Mouse (Mus musculus) erythroblast, adult 5-6 weeks (primary cell): ENCODE data around the gene Nfkbid. TPM values are rescaled to one million over a fixed set of nuclear protein-coding genes. Genes with fewer than 3 reads are reported as not detected.
"Not testable (repeated sequence)": the region's sequence is repeated elsewhere in the genome, so short reads cannot be mapped to it uniquely, and the experiment has no call there.

ENCODE experiments used
- ATAC-seq: replicated peaks from 2 replicates; pipeline ENCODE4 v1.8.0; 2016; ENCODE audit warnings: moderate number of reproducible peaks, mild to moderate bottlenecking, moderate TSS enrichment, inconsistent platforms; ENCODE audit not compliant: poor library complexity, low FRiP score, severe bottlenecking
- total RNA-seq, 2 experiments: library from RNA; stranded (forward) in 1 of 2; stranded (reverse) in 1 of 2; fragments of 150-400 nt in 1 of 2; fragments of 200-764, 138-1000 nt in 1 of 2; gene quantifications; 2 replicates each; pipeline versions ENCODE4 v1.2.3 to v1.2.4; 2015 to 2017; ENCODE audit warnings: low replicate concordance in 2 of 2

Nfkbid gene
- total RNA-seq, 2 experiments from 2014 or later, result 3.6 to 5.0 TPM

DNA sequence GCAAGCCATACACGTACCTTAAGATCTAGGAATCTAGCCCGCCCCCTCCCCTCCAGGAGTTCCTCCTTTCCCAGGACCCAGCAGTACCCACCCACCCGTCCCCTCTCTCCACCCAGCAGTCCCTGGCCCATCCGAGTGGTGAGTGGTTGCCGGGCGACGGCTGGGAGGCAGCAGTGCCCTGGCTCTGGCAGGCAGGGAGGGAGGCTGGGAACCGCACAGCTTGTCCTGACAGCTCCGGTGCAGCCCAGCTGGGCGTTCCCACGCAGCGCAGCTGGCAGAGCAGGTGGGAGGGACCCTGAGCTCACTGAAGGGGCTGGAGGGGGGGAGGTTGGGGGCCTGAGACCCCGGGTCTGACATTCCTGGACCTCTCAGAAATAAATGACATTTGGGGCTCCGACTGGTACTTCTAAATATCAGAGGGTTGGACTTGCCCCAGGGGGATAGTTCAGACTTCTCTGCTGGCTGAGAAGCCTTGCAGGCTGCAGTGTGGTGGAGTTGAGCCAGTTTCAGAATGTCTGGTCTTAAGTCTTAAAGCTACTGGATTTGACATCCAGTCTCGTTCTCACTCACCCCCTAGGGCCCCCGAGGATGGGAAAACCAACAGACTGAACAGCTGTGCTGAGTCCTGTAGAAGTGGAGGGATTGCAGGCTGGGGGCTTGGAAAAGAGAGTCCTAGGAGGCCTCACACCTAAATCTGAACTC lies 36.2 kb downstream of the Nfkbid start, which contains the start of the genes Kirrel2 and Nphs1:
Gene Kirrel2 (minus strand): TSS at position 62 of the 702 bp plus-strand sequence.
Gene Nphs1 (plus strand): TSS at position 687 of the 702 bp plus-strand sequence.
- ATAC-seq, result no peak

DNA sequence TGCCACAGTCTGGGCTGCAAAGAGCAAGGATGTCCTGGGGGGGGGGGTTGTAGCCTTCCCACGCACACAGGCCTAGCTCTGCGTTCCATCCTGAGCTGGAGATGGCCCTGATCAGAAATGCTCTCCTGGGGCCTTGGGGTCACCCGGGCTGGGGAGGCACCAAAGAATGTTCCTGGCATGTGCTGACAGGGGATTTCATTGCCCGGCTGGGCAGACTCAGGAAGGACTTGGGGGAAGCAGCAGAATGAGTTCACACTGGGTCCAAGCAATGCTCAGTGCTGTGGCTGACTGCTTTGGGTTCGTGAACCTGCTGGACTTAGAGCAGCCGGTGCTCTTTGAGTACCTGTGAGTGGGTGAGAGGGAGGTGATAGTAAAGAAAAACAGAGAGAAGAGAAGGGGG lies 38.0 kb downstream of the Nfkbid start:
- ATAC-seq, result no peak

DNA sequence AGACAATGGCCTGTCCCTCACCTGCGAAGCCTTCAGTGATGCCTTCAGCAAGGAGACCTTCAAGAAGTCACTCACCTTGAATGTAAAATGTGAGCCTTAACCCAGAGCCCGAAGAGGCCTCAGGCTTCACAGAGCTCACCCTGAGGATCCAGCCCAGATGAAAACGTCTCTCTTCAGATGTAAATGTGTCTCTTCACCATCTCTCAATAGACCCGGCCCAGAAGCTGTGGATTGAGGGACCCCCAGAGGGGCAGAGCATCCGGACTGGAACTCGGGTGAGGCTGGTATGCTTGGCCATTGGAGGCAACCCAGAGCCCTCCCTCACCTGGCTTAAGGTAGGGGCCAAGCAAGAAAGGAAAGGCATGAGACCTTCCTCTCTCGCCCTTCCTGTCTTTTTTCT lies 42.0 kb downstream of the Nfkbid start:
- ATAC-seq, result no peak

DNA sequence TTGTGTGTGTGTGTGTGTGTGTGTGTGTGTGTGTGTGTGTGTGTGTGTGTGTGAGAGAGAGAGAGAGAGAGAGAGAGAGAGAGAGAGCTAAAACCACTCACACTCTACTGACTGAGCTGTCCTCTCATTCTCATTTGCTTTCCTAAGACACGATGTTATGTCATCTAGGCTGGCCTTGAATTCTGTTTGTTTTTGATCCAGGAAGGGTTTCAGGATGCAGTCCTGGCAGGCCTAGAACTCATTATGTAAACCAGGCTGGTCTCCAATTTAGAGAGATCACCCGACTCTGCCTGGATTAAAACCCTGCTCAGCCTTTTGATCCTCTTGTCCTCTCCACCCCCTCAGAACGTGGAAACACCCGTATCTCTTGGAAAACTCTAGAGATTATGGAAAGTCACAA lies 42.5 kb downstream of the Nfkbid start:
- ATAC-seq, result no peak

DNA sequence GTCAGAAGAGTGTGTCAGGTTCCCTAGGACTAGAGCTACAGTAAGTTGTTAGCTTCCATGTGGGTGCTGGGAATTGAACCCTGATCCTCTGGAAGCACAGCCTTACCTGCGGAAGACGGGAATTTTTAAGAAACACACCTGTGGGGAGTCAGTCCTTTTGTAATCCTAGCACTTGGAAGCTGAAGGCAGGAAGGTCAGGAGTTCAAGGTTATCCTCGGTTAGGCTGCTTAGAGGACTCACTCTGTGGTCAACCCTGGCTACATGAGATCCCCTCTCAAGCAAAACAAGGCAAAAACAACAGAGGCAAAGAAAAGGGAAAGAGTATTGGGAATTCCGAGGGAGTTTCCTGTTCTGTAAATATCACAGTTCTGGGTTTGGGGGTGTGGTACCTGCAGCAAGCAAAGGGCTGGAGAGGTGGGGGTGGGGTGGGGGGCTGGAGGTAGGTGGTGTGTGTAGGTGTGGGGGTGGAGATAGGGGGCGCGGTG lies 43.3 kb downstream of the Nfkbid start:
- no peak for ATAC-seq

DNA sequence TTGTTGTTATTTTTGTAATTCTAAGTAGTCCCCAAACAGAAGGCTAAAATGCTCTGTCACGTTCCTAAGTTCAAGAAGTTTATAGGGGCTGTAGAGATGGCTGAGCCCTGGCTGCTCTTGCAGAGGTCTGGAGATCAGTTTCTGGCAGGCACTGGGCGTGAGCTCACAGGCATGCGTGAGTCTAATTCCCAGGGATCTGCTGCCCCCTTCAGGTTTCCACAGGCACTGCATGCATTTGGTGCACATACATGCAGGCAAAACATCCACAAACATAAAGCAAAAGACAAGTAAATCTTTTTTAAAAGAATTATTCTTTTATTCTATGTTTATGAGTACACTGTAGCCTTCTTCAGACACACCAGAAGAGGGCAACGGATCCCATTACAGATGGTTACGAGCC lies 50.9 kb downstream of the Nfkbid start:
- no peak for ATAC-seq

DNA sequence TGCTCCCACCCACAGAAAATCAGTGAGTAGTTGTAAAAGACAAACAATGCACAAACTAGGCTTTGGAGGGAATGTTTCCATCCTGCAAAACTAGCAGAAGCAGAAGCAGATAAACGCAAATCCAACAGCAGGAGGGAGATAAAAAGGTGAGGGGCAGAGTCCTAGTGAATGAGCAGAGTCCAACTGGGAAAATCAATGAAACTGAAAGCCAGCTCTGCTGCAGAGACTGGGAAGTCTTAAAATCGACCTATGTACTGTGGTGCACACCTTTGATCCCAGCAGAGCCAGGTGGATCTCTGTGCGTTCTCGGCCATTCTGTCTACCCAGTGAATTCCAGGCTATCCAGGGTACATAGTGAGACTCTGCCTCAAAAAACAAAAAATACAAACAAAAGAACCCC lies 53.5 kb downstream of the Nfkbid start:
- ATAC-seq, result no peak

DNA sequence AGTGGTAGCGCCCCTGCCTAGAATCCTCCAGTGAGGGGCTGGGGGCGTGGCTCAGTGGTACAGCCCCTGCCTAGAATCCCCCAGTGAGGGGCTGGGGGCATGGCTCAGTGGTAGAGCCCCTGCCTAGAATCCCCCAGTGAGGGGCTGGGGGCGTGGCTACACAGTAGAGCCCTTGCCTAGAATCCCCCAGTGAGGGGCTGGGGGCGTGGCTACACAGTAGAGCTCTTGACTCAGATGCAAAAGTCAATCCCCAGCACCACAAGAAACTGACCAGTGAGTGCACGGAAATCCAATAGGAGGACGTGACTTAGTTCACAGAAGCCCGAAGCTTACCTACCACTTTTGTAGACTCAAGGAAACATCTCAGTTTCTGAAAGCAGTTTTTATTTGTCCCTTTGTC lies 54.6 kb downstream of the Nfkbid start:
- ATAC-seq, result not testable (repeated sequence)

DNA sequence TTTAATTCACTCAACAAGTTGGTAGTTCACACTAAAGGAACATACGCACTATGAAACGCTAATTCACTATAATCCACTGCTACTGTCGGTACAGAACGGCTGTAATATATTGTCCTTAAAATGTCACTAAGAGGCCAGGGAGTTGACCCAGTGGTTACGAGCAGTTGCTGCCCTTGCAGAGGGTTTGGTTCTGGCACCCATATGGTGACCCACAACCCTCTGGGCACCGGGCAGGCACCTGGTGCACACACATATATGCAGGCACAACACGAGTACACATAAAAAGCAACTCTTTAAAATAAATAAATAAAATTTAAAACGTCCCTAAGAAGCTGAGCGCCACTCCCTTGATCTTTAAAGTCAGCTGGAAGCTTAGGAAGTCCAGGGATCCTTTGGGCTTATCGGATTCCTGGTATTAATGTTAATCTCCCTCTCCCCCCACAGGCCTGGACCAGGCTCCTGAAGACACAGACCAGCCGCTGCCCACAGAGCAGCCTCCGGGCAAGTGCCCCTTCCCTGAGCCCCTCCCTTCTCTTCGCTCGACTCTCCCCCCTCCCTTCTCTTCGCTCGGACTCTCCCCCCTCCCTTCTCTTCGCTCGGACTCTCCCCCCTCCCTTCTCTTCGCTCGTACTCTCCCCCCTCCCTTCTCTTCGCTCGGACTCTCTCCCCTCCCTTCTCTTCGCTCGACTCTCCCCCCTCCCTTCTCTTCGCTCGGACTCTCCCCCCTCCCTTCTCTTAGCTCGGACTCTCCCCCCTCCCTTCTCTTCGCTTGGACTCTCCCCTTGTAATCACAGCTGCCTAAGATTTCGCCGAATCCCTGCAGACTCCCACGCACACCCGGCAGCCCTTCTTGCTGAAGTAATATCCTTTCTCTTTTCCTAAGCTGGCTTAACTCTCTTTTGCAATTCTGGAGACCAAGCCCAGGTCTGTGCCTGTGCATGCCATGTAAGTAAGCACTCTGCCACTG lies 56.2 kb downstream of the Nfkbid start:
- no peak for ATAC-seq

Other genes starting within 250 kb of the Nfkbid start
Only the 30 nearest of the 35 such genes appear.
- 9.8 and 22.1 TPM in 2 replicates for gene Polr2i, start 189.8 kb upstream of the Nfkbid start, total RNA-seq (2015; ENCODE audit: low replicate concordance)
- 11.0 and 12.6 TPM in 2 replicates for gene Polr2i, start 189.8 kb upstream of the Nfkbid start, total RNA-seq (2017; ENCODE audit: low replicate concordance)
- gene Tbcb, start 189.5 kb upstream of the Nfkbid start, total RNA-seq (2015; ENCODE audit: low replicate concordance), result 36.4 and 38.6 TPM in 2 replicates
- gene Tbcb, start 189.5 kb upstream of the Nfkbid start, total RNA-seq (2017; ENCODE audit: low replicate concordance), result 6.3 and 11.7 TPM in 2 replicates
- gene Ovol3, start 186.0 kb upstream of the Nfkbid start, total RNA-seq (2015; ENCODE audit: low replicate concordance), result not detected in 2 replicates
- not detected in 2 replicates for gene Ovol3, start 186.0 kb upstream of the Nfkbid start, total RNA-seq (2017; ENCODE audit: low replicate concordance)
- not detected in 2 replicates for gene Thap8, start 141.6 kb upstream of the Nfkbid start, total RNA-seq (2015; ENCODE audit: low replicate concordance)
- gene Thap8, start 141.6 kb upstream of the Nfkbid start, total RNA-seq (2017; ENCODE audit: low replicate concordance), result not detected in 2 replicates
- gene Wdr62, start 141.3 kb upstream of the Nfkbid start, total RNA-seq (2015; ENCODE audit: low replicate concordance), result 6.9 and 22.5 TPM in 2 replicates
- 4.9 and 11.7 TPM in 2 replicates for gene Wdr62, start 141.3 kb upstream of the Nfkbid start, total RNA-seq (2017; ENCODE audit: low replicate concordance)
- not detected in 2 replicates for gene Clip3, start 130.0 kb upstream of the Nfkbid start, total RNA-seq (2015; ENCODE audit: low replicate concordance)
- gene Clip3, start 130.0 kb upstream of the Nfkbid start, total RNA-seq (2017; ENCODE audit: low replicate concordance), result not detected in 2 replicates
- 0.96 and 3.3 TPM in 2 replicates for gene Alkbh6, start 113.0 kb upstream of the Nfkbid start, total RNA-seq (2015; ENCODE audit: low replicate concordance)
- 2.0 and 5.4 TPM in 2 replicates for gene Alkbh6, start 113.0 kb upstream of the Nfkbid start, total RNA-seq (2017; ENCODE audit: low replicate concordance)
- not detected in 2 replicates for gene Syne4, start 106.9 kb upstream of the Nfkbid start, total RNA-seq (2015; ENCODE audit: low replicate concordance)
- gene Syne4, start 106.9 kb upstream of the Nfkbid start, total RNA-seq (2017; ENCODE audit: low replicate concordance), result not detected in 2 replicates
- gene E130208F15Rik, start 100.0 kb upstream of the Nfkbid start, total RNA-seq (2015; ENCODE audit: low replicate concordance), result not detected in 2 replicates
- 1.5 TPM in 1 of 2 replicates, not detected in the other for gene E130208F15Rik, start 100.0 kb upstream of the Nfkbid start, total RNA-seq (2017; ENCODE audit: low replicate concordance)
- gene Sdhaf1, start 97.8 kb upstream of the Nfkbid start, total RNA-seq (2015; ENCODE audit: low replicate concordance), result 0.84 TPM in 1 of 2 replicates, not detected in the other
- 0.77 and 2.8 TPM in 2 replicates for gene Sdhaf1, start 97.8 kb upstream of the Nfkbid start, total RNA-seq (2017; ENCODE audit: low replicate concordance)
- gene Lrfn3, start 59.0 kb upstream of the Nfkbid start, total RNA-seq (2015; ENCODE audit: low replicate concordance), result not detected in 2 replicates
- gene Lrfn3, start 59.0 kb upstream of the Nfkbid start, total RNA-seq (2017; ENCODE audit: low replicate concordance), result not detected in 2 replicates
- 315 and 361 TPM in 2 replicates for gene Tyrobp, start 8.0 kb upstream of the Nfkbid start, total RNA-seq (2015; ENCODE audit: low replicate concordance)
- gene Tyrobp, start 8.0 kb upstream of the Nfkbid start, total RNA-seq (2017; ENCODE audit: low replicate concordance), result 122 and 140 TPM in 2 replicates
- 14.2 and 29.0 TPM in 2 replicates for gene Hcst, start 1.9 kb upstream of the Nfkbid start, total RNA-seq (2015; ENCODE audit: low replicate concordance)
- 2.6 and 13.9 TPM in 2 replicates for gene Hcst, start 1.9 kb upstream of the Nfkbid start, total RNA-seq (2017; ENCODE audit: low replicate concordance)
- gene Aplp1, start 23.8 kb downstream of the Nfkbid start, total RNA-seq (2015; ENCODE audit: low replicate concordance), result not detected in 2 replicates
- gene Aplp1, start 23.8 kb downstream of the Nfkbid start, total RNA-seq (2017; ENCODE audit: low replicate concordance), result not detected in 2 replicates
- not detected in 2 replicates for gene Kirrel2, start 36.0 kb downstream of the Nfkbid start, total RNA-seq (2015; ENCODE audit: low replicate concordance)
- gene Kirrel2, start 36.0 kb downstream of the Nfkbid start, total RNA-seq (2017; ENCODE audit: low replicate concordance), result not detected in 2 replicates
- not detected in 2 replicates for gene Nphs1, start 36.6 kb downstream of the Nfkbid start, total RNA-seq (2015; ENCODE audit: low replicate concordance)
- not detected in 2 replicates for gene Nphs1, start 36.6 kb downstream of the Nfkbid start, total RNA-seq (2017; ENCODE audit: low replicate concordance)
- gene Prodh2, start 71.9 kb downstream of the Nfkbid start, total RNA-seq (2015; ENCODE audit: low replicate concordance), result not detected in 2 replicates
- not detected in 2 replicates for gene Prodh2, start 71.9 kb downstream of the Nfkbid start, total RNA-seq (2017; ENCODE audit: low replicate concordance)
- gene Arhgap33, start 113.3 kb downstream of the Nfkbid start, total RNA-seq (2015; ENCODE audit: low replicate concordance), result 5.0 and 6.7 TPM in 2 replicates
- gene Arhgap33, start 113.3 kb downstream of the Nfkbid start, total RNA-seq (2017; ENCODE audit: low replicate concordance), result 9.5 and 9.6 TPM in 2 replicates
- 6.3 and 19.4 TPM in 2 replicates for gene Hspb6, start 130.4 kb downstream of the Nfkbid start, total RNA-seq (2015; ENCODE audit: low replicate concordance)
- 2.2 and 3.9 TPM in 2 replicates for gene Hspb6, start 130.4 kb downstream of the Nfkbid start, total RNA-seq (2017; ENCODE audit: low replicate concordance)
- 0.38 and 2.1 TPM in 2 replicates for gene Proser3, start 130.6 kb downstream of the Nfkbid start, total RNA-seq (2015; ENCODE audit: low replicate concordance)
- gene Proser3, start 130.6 kb downstream of the Nfkbid start, total RNA-seq (2017; ENCODE audit: low replicate concordance), result 0.77 and 4.6 TPM in 2 replicates
- gene Lin37, start 138.1 kb downstream of the Nfkbid start, total RNA-seq (2015; ENCODE audit: low replicate concordance), result 48.0 and 55.0 TPM in 2 replicates
- gene Lin37, start 138.1 kb downstream of the Nfkbid start, total RNA-seq (2017; ENCODE audit: low replicate concordance), result 7.8 and 8.9 TPM in 2 replicates
- gene U2af1l4, start 141.6 kb downstream of the Nfkbid start, total RNA-seq (2015; ENCODE audit: low replicate concordance), result 3.5 and 30.1 TPM in 2 replicates
- gene U2af1l4, start 141.6 kb downstream of the Nfkbid start, total RNA-seq (2017; ENCODE audit: low replicate concordance), result 30.0 and 39.4 TPM in 2 replicates
- gene Gm49396, start 141.6 kb downstream of the Nfkbid start, total RNA-seq (2015; ENCODE audit: low replicate concordance), result 1.3 and 4.8 TPM in 2 replicates
- 5.2 and 6.6 TPM in 2 replicates for gene Gm49396, start 141.6 kb downstream of the Nfkbid start, total RNA-seq (2017; ENCODE audit: low replicate concordance)
- 73.4 and 88.8 TPM in 2 replicates for gene Psenen, start 141.9 kb downstream of the Nfkbid start, total RNA-seq (2015; ENCODE audit: low replicate concordance)
- gene Psenen, start 141.9 kb downstream of the Nfkbid start, total RNA-seq (2017; ENCODE audit: low replicate concordance), result 41.4 and 69.3 TPM in 2 replicates
- 4.0 and 7.3 TPM in 2 replicates for gene Igflr1, start 143.7 kb downstream of the Nfkbid start, total RNA-seq (2015; ENCODE audit: low replicate concordance)
- not detected in 2 replicates for gene Igflr1, start 143.7 kb downstream of the Nfkbid start, total RNA-seq (2017; ENCODE audit: low replicate concordance)
- gene Kmt2b, start 167.0 kb downstream of the Nfkbid start, total RNA-seq (2015; ENCODE audit: low replicate concordance), result 31.1 and 35.0 TPM in 2 replicates
- 14.9 and 21.2 TPM in 2 replicates for gene Kmt2b, start 167.0 kb downstream of the Nfkbid start, total RNA-seq (2017; ENCODE audit: low replicate concordance)
- not detected in 2 replicates for gene Zbtb32, start 177.2 kb downstream of the Nfkbid start, total RNA-seq (2015; ENCODE audit: low replicate concordance)
- not detected in 2 replicates for gene Zbtb32, start 177.2 kb downstream of the Nfkbid start, total RNA-seq (2017; ENCODE audit: low replicate concordance)
- not detected in 2 replicates for gene Upk1a, start 191.1 kb downstream of the Nfkbid start, total RNA-seq (2015; ENCODE audit: low replicate concordance)
- not detected in 2 replicates for gene Upk1a, start 191.1 kb downstream of the Nfkbid start, total RNA-seq (2017; ENCODE audit: low replicate concordance)
- 74.4 and 173 TPM in 2 replicates for gene Cox6b1, start 204.4 kb downstream of the Nfkbid start, total RNA-seq (2015; ENCODE audit: low replicate concordance)
- 135 and 145 TPM in 2 replicates for gene Cox6b1, start 204.4 kb downstream of the Nfkbid start, total RNA-seq (2017; ENCODE audit: low replicate concordance)
- gene Etv2, start 214.1 kb downstream of the Nfkbid start, total RNA-seq (2015; ENCODE audit: low replicate concordance), result not detected in 2 replicates
- not detected in 2 replicates for gene Etv2, start 214.1 kb downstream of the Nfkbid start, total RNA-seq (2017; ENCODE audit: low replicate concordance)